Mouse (Mus musculus) stomach, postnatal 0 days (tissue): ENCODE data around the gene Chn1.
A peak's percentile ranks its signal among the peaks of the same experiment; 100 is the strongest.

Source experiments
- CTCF ChIP-seq: IDR thresholded peaks from 2 replicates; pipeline ENCODE4 v1.5.1; 2016; ENCODE audit warnings: antibody characterized with exemption, low read depth, mild to moderate bottlenecking, moderate library complexity
- EP300 ChIP-seq: optimal IDR thresholded peaks from 2 replicates; pipeline ENCODE3; 2016; ENCODE audit warnings: antibody characterized with exemption

- TF ChIP-seq CTCF: 0 out of 2 replicates have a peak, but pooled peaks have one; percentile 1
- TF ChIP-seq EP300: no peak
These were observed 189.8 kb downstream of the Chn1 start for GRCm38 (mm10) chr2:73585347-73585831.
